Mouse (Mus musculus): ENCODE data around the gene 4833439L19Rik.

DNA sequence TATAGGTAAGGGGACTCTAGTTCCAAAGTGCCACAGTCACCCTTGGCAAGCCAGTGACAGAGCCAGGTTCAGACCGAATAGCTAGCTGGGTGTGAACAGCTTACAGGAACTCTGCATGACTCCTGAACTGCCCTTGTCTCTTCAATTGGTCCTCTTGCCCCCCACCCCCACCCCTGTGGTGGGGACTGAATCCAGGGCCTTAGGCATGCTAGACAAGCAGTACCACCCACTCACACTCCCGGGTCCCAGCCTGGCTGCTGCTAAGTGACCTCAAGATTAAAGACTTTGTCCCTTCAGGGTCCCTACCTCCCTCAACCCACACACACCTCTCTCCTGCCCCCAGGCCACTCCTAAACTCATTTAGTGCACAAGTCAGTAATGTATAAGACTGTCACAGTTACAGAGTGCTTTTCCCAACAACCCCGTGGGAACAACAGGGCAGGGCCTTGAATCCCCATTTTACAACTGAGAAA, 37.4 kb upstream of the 4833439L19Rik start:
- TF ChIP-seq TAL1 (IDR thresholded peaks at IDR 0.05; ENCODE audit: low read length) (no peak), GATA1 (IDR thresholded peaks at IDR 0.05; ENCODE audit: low read length) (no peak)
